Mouse (Mus musculus): ENCODE results near the gene Ddx25. TPM values are rescaled to one million over a fixed set of nuclear protein-coding genes. Genes with fewer than 3 reads are reported as not detected.

Ddx25 gene
- polyA plus RNA-seq, 1 experiment from 2014 or later = 27.2 TPM

DNA sequence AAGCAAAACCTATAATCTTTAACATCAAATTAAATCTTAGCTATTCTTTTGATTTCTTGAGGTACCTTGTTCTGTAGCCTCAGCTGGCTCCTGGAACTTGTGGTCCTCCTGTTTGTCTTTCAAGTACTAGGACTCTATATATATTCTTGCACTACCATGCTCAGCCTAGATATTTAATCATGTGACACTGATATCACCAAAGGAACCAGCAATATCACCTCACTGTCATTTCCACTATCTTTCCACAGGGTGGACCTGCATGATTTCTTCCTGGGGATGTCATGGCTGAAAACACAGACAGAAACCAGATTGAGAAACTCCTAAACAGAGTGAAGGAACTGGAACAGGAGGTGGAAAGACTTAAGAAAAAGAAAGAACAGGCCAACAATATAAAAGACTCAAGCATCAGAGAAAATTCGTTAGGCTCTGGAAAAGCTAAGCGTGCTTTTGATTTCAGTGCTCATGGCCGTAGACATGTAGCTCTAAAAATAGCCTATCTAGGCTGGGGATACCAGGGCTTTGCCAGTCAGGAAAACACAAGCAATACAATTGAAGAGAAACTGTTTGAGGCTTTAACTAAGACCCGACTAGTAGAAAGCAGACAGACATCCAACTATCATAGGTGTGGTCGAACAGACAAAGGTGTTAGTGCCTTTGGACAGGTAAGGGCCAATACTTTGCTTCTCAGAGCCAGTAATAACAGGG is 6.4 kb upstream of the Ddx25 start:
- H3K9me3 ChIP-seq (ENCODE audit: control insufficient read depth, low read length) = no peaks in the 10 kb centered on the region
- no peak overlapping the region for H3K27ac ChIP-seq (replicated peaks; ENCODE audit: low read depth, low read length)
- no peak overlapping the region for H3K4me3 ChIP-seq (replicated peaks; ENCODE audit: low read depth, low read length)
- H3K36me3 ChIP-seq (ENCODE audit: control insufficient read depth, insufficient read depth, low read length) = peaks cover 51% of the 10 kb centered on the region
- DNase-seq = no peak
- H3K9ac ChIP-seq (replicated peaks; ENCODE audit: low read length) = no peak overlapping the region
- H3K4me1 ChIP-seq (ENCODE audit: control insufficient read depth, insufficient read depth, low read length) = peaks cover 14% of the 10 kb centered on the region; the same call in 1 of the 2 replicates
- no peak for ATAC-seq (ENCODE audit: low FRiP score, low TSS enrichment)
- 92% methylated on average over 5 of the region's 5 CpGs for WGBS
- no peaks in the 10 kb centered on the region for H3K27me3 ChIP-seq (ENCODE audit: control insufficient read depth, insufficient read depth, low read length)
- H3K4me2 ChIP-seq (ENCODE audit: low read length) = no peak overlapping the region

DNA sequence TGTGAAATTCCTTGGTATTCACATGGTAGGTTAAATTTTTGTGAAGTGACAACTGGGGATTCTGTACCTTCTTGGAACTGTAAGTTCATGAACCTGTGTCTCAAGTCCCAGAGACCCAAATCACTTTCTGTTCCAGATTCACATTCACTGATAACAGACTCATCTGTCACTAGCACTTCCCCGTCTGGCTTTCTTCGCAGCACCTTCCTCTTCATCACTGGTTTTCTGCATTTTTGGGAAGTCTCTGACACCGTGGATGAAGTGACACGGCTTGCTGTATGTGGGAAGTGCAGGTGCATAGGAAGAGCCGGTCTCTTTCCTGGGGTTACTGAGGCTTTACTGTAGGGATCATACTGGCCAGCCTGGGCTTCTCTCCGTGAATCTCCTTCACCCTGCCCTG is 3.3 kb upstream of the Ddx25 start:
- Histone ChIP-seq H3K9me3 (ENCODE audit: control insufficient read depth, low read length) (no peaks in the 10 kb centered on the region), H3K36me3 (ENCODE audit: control insufficient read depth, insufficient read depth, low read length) (peaks cover 36% of the 10 kb centered on the region), H3K4me1 (ENCODE audit: control insufficient read depth, insufficient read depth, low read length) (peaks cover 13% of the 10 kb centered on the region), H3K27ac (replicated peaks; ENCODE audit: low read depth, low read length) (no peak overlapping the region), H3K4me2 (ENCODE audit: low read length) (no peak overlapping the region), H3K27me3 (ENCODE audit: control insufficient read depth, insufficient read depth, low read length) (no peaks in the 10 kb centered on the region), H3K9ac (replicated peaks; ENCODE audit: low read length) (no peak overlapping the region), H3K4me3 (replicated peaks; ENCODE audit: low read depth, low read length) (no peak overlapping the region)
- ATAC-seq (ENCODE audit: low FRiP score, low TSS enrichment) (no peak), DNase-seq (no peak)
- WGBS = 89% methylated on average over 6 of the region's 6 CpGs

DNA sequence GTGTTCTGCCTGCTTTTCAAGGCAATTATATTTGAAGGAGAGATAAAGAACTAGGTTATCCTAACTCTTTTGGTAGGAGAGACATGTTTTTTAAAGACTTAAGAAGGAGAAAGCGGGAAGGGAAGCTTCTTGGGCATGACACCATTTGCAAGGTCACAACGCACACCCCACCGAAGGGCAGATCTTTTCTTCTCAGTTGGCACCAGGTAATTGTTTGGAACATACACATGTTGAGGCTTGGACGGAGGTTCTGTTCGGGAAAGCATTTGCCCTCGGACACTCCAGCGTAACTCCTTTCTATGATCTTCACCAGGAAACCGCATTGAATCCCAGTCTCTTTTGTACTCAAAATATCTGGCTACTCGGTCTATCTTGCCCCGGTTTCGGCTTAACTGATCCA is 2.7 kb upstream of the Ddx25 start:
- DNase-seq = no peak
- 95% methylated on average over 11 of the region's 11 CpGs for WGBS
- no peak overlapping the region for H3K4me2 ChIP-seq (ENCODE audit: low read length)
- H3K27ac ChIP-seq (replicated peaks; ENCODE audit: low read depth, low read length) = no peak overlapping the region
- H3K36me3 ChIP-seq (ENCODE audit: control insufficient read depth, insufficient read depth, low read length) = peaks cover 31% of the 10 kb centered on the region
- no peak overlapping the region for H3K9ac ChIP-seq (replicated peaks; ENCODE audit: low read length)
- H3K27me3 ChIP-seq (ENCODE audit: control insufficient read depth, insufficient read depth, low read length) = no peaks in the 10 kb centered on the region
- H3K4me1 ChIP-seq (ENCODE audit: control insufficient read depth, insufficient read depth, low read length) = peaks cover 13% of the 10 kb centered on the region
- ATAC-seq (ENCODE audit: low FRiP score, low TSS enrichment) = no peak
- H3K9me3 ChIP-seq (ENCODE audit: control insufficient read depth, low read length) = no peaks in the 10 kb centered on the region
- H3K4me3 ChIP-seq (replicated peaks; ENCODE audit: low read depth, low read length) = no peak overlapping the region

DNA sequence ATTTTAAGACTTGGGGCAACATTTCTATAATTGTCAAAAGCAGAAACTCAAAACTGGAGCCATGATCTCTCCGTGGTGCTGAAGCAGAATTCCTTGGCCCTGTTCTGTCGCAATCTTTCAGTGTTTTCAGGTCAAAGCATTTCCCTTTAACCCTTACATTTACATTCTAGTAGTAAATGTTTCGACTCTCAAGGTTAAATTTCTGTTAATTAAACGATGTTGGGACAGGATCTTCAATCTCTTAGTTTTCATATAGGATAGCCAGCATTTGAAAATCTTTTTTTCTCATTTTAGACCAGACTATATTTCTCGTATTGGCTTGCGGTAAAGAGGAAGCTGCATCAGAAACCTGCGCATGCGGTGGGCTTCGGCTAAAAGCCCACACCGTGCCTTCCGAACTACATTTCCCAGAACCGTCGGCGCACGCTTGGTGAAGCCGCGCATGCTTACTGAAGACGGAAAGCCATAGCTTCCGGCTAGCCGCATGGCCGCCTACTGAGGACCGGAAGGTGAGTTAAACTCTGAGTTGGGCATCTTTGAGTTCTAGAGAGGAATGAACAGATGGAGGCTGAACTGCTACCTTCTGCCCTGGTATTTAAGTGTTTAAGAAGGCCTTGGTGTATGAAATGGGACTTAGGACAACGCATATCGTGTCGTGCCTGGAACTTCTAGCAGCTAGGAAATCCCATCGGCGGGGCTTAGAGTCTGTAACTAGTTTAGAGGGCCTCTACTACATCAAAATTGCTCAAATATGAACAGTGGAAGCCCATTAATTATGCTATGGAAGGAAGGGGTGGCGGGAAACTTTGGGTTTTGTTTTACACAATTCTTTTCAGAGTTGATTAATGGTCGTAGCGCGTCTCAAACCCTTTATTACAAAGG is 922 bp upstream of the Ddx25 start:
- peaks cover 22% of the 10 kb centered on the region for H3K36me3 ChIP-seq (ENCODE audit: control insufficient read depth, insufficient read depth, low read length)
- peak overlapping the region; percentile 71; the same call in 1 of the 2 replicates for H3K9ac ChIP-seq (replicated peaks; ENCODE audit: low read length)
- H3K4me1 ChIP-seq (ENCODE audit: control insufficient read depth, insufficient read depth, low read length) = peaks cover 13% of the 10 kb centered on the region
- peak; percentile 91 for ATAC-seq (ENCODE audit: low FRiP score, low TSS enrichment)
- peak overlapping the region; percentile 63 for H3K4me3 ChIP-seq (replicated peaks; ENCODE audit: low read depth, low read length)
- H3K9me3 ChIP-seq (ENCODE audit: control insufficient read depth, low read length) = no peaks in the 10 kb centered on the region
- H3K27ac ChIP-seq (replicated peaks; ENCODE audit: low read depth, low read length) = peak overlapping the region; percentile 85; the same call in 1 of the 2 replicates
- peak; percentile 98 for DNase-seq
- H3K27me3 ChIP-seq (ENCODE audit: control insufficient read depth, insufficient read depth, low read length) = no peaks in the 10 kb centered on the region
- H3K4me2 ChIP-seq (ENCODE audit: low read length) = peak overlapping the region; percentile 91
- WGBS = 2% methylated on average over 31 of the region's 31 CpGs

DNA sequence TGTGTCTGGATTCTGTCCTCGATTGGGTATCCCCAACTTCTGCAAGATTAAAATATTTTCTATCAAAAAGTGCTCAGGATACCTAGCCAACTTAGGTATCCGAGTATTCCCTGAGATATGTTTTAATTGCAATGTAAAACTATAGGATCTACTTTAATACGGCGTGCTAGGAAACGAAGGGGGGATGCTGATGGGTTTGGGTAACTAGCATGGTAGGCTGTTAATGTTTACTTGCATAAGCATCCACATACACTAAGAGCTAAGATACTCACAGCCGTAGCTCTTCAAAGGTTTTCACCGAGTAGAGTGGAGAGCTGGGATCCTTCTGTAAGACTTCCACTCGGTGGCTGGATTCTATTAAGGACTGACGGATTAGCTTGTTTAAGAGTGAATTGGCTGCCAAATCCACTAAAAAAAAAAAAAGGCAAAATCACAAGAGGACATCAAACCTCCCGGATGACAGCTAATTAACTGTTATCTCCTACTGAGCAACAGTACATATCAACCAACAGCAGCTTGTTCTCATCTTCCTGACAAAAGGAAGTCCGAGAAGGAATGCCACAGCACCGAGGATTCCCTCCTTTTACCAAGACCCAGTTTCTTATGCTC is 1.7 kb downstream of the Ddx25 start:
- Histone ChIP-seq H3K27ac (replicated peaks; ENCODE audit: low read depth, low read length) (no peak overlapping the region), H3K4me1 (ENCODE audit: control insufficient read depth, insufficient read depth, low read length) (peaks cover 13% of the 10 kb centered on the region), H3K9ac (replicated peaks; ENCODE audit: low read length) (no peak overlapping the region), H3K36me3 (ENCODE audit: control insufficient read depth, insufficient read depth, low read length) (peaks cover 26% of the 10 kb centered on the region), H3K9me3 (ENCODE audit: control insufficient read depth, low read length) (no peaks in the 10 kb centered on the region), H3K27me3 (ENCODE audit: control insufficient read depth, insufficient read depth, low read length) (no peaks in the 10 kb centered on the region), H3K4me3 (replicated peaks; ENCODE audit: low read depth, low read length) (no peak overlapping the region), H3K4me2 (ENCODE audit: low read length) (0 out of 2 replicates have a peak overlapping the region, but pooled peaks have one; percentile 91)
- no peak for DNase-seq
- 79% methylated on average over 12 of the region's 12 CpGs for WGBS
- no peak for ATAC-seq (ENCODE audit: low FRiP score, low TSS enrichment)

DNA sequence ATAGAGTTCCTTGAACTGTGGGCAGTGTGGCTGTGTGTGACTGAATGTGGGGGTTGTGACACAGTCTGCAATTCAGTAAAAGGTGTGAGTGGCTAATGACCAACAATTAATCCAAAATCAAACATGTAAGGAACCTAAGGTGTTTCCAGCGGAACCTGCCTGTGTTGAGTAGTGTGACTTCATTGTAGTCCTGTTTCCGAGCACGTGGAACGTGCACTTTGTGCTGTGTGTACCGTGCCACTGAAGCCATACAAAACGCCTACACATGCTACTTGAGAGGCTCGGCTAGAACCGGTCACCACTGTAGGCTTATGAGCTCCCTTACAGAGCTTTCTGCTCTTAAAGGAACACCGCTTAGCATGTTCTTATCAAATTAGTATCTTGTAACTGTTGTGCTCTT is 9.9 kb downstream of the Ddx25 start:
- no peaks in the 10 kb centered on the region for H3K4me1 ChIP-seq (ENCODE audit: control insufficient read depth, insufficient read depth, low read length)
- no peaks in the 10 kb centered on the region for H3K9me3 ChIP-seq (ENCODE audit: control insufficient read depth, low read length)
- no peak for DNase-seq
- H3K4me3 ChIP-seq (replicated peaks; ENCODE audit: low read depth, low read length) = no peak overlapping the region
- no peaks in the 10 kb centered on the region for H3K27me3 ChIP-seq (ENCODE audit: control insufficient read depth, insufficient read depth, low read length)
- 89% methylated on average over 9 of the region's 9 CpGs for WGBS
- no peak overlapping the region for H3K9ac ChIP-seq (replicated peaks; ENCODE audit: low read length)
- H3K27ac ChIP-seq (replicated peaks; ENCODE audit: low read depth, low read length) = no peak overlapping the region
- no peak for ATAC-seq (ENCODE audit: low FRiP score, low TSS enrichment)
- H3K4me2 ChIP-seq (ENCODE audit: low read length) = no peak overlapping the region
- peaks cover 44% of the 10 kb centered on the region for H3K36me3 ChIP-seq (ENCODE audit: control insufficient read depth, insufficient read depth, low read length)

DNA sequence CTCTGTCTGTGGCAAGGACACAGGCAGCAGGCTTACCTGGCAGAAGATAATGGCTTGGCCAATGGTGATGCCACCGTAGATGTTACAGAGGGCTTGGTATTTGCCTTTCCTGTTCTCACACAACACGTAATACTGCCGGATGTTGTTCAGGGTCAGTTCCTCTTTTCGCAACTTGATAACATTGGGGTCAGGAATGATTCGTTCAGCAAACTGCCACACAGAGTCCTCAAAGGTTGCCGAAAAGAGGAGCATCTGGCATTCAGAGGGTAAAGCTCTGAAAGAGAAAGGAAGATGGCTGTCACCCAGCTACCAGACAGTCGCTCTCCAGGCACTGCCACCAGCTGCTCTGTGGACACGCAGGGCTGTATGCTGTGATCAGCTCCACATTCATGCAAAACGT is 11.6 kb downstream of the Ddx25 start:
- Histone ChIP-seq H3K4me2 (ENCODE audit: low read length) (no peak overlapping the region), H3K4me3 (replicated peaks; ENCODE audit: low read depth, low read length) (no peak overlapping the region), H3K9ac (replicated peaks; ENCODE audit: low read length) (no peak overlapping the region), H3K27me3 (ENCODE audit: control insufficient read depth, insufficient read depth, low read length) (no peaks in the 10 kb centered on the region), H3K27ac (replicated peaks; ENCODE audit: low read depth, low read length) (no peak overlapping the region), H3K4me1 (ENCODE audit: control insufficient read depth, insufficient read depth, low read length) (no peaks in the 10 kb centered on the region), H3K36me3 (ENCODE audit: control insufficient read depth, insufficient read depth, low read length) (peaks cover 45% of the 10 kb centered on the region), H3K9me3 (ENCODE audit: control insufficient read depth, low read length) (no peaks in the 10 kb centered on the region)
- WGBS = 83% methylated on average over 9 of the region's 9 CpGs
- no peak for DNase-seq
- no peak for ATAC-seq (ENCODE audit: low FRiP score, low TSS enrichment)

DNA sequence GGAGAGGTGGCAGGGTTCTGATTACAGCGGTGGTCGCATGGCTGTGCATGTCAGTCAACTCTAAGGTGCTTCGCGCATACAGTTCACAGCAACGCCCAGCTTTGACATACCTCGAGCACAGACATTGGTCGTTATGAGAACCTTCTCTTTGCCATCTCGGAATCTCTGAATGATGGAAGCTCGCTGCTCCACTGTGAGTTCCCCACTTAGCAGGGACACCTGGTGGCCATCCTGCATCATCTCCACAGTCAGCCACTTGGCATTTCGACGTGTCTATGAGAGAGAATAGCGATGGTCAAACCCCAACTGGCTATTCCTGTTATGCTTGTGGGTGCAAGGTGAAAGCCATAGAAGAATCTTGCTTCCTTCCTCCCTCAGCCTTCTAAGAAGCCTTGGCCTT is 12.6 kb downstream of the Ddx25 start:
- Histone ChIP-seq H3K4me3 (replicated peaks; ENCODE audit: low read depth, low read length) (no peak overlapping the region), H3K9ac (replicated peaks; ENCODE audit: low read length) (no peak overlapping the region), H3K27ac (replicated peaks; ENCODE audit: low read depth, low read length) (no peak overlapping the region), H3K4me2 (ENCODE audit: low read length) (no peak overlapping the region), H3K9me3 (ENCODE audit: control insufficient read depth, low read length) (no peaks in the 10 kb centered on the region), H3K4me1 (ENCODE audit: control insufficient read depth, insufficient read depth, low read length) (no peaks in the 10 kb centered on the region), H3K36me3 (ENCODE audit: control insufficient read depth, insufficient read depth, low read length) (peaks cover 40% of the 10 kb centered on the region), H3K27me3 (ENCODE audit: control insufficient read depth, insufficient read depth, low read length) (no peaks in the 10 kb centered on the region)
- 78% methylated on average over 12 of the region's 12 CpGs for WGBS
- DNase-seq (no peak), ATAC-seq (ENCODE audit: low FRiP score, low TSS enrichment) (no peak)

Data from midbrain, embryonic 14.5 days (tissue).